Mouse (Mus musculus) kidney, adult 2 months (tissue): ENCODE data around the gene Zbtb32.

ENCODE experiments used
- CTCF ChIP-seq: fragments of 200-500 bp; conservative IDR thresholded peaks from 2 replicates; pipeline ENCODE4 v1.5.1; 2011; ENCODE audit warnings: low read depth, mild to moderate bottlenecking, control low read depth, low read length, moderate library complexity, mixed read lengths; ENCODE audit not compliant: insufficient read depth, insufficient read length
- POLR2A ChIP-seq: fragments of 200-500 bp; IDR thresholded peaks from one replicate; pipeline ENCODE4 v1.6.1; 2011; ENCODE audit warnings: low read depth, low read length, control low read depth

- TF ChIP-seq CTCF (no peak), POLR2A (peak; percentile 37)
Observed at GRCm38 (mm10) chr7:30625530-30626384, 27.0 kb upstream of the Zbtb32 start, which contains the start of gene Cox6b1.
